Mouse (Mus musculus) liver, embryonic 11.5 days (tissue): ENCODE data around the gene Obsl1. TPM values are rescaled to one million over a fixed set of nuclear protein-coding genes. Genes with fewer than 3 reads are reported as not detected.
A peak's percentile ranks its signal among the peaks of the same experiment; 100 is the strongest.

Experiments
- ATAC-seq: fragments of 200-750 bp; cut with Nextera tagmentation; replicated peaks from 2 replicates; pipeline ENCODE4 v1.8.0; 2017; ENCODE audit warnings: moderate number of reproducible peaks, mild to moderate bottlenecking, moderate TSS enrichment, moderate library complexity; ENCODE audit not compliant: low FRiP score
- DNase-seq: peaks from one replicate; pipeline ENCODE4 v3.0.0-alpha.2; 2017; ENCODE audit warnings: low spot score
- H3K27ac ChIP-seq: fragments of 300-500 bp; sonication (generic); 2 replicates; pipeline ENCODE4 v1.5.1; 2014; ENCODE audit warnings: mild to moderate bottlenecking, low read depth, low read length, control low read depth
- H3K27me3 ChIP-seq: fragments of 300-500 bp; sonication (generic); replicated peaks from 2 replicates; pipeline ENCODE4 v1.6.1; 2014; ENCODE audit warnings: low read length, mixed read lengths; ENCODE audit not compliant: control insufficient read depth, insufficient read depth
- H3K36me3 ChIP-seq: fragments of 300-500 bp; sonication (generic); 2 replicates; pipeline ENCODE4 v1.6.1; 2014; ENCODE audit warnings: mild to moderate bottlenecking, low read length, moderate library complexity, mixed read lengths; ENCODE audit not compliant: control insufficient read depth, insufficient read depth
- H3K4me1 ChIP-seq: fragments of 300-500 bp; sonication (generic); replicated peaks from 2 replicates; pipeline ENCODE4 v1.6.1; 2014; ENCODE audit warnings: low read length, mixed read lengths; ENCODE audit not compliant: control insufficient read depth, insufficient read depth
- H3K4me2 ChIP-seq: fragments of 300-500 bp; sonication (generic); 2 replicates; pipeline ENCODE4 v1.6.1; 2014; ENCODE audit warnings: mild to moderate bottlenecking, control low read depth, moderate library complexity
- H3K4me3 ChIP-seq: fragments of 300-500 bp; sonication (generic); 2 replicates; pipeline ENCODE4 v1.5.1; 2014; ENCODE audit warnings: low read depth, low read length, control low read depth
- H3K9ac ChIP-seq: fragments of 300-500 bp; sonication (generic); 2 replicates; pipeline ENCODE4 v1.6.1; 2014; ENCODE audit warnings: low read depth, low read length, control low read depth
- H3K9me3 ChIP-seq: fragments of 300-500 bp; sonication (generic); 2 replicates; pipeline ENCODE4 v1.6.1; 2016; ENCODE audit warnings: low read length, inconsistent platforms, mixed read lengths; ENCODE audit not compliant: control insufficient read depth
- WGBS: fragments of 180-500 bp; shearing (Covaris S2); extraction: QIAGEN DNeasy Blood & Tissue Kit; methylation state at CpG from one replicate; pipeline ENCODE4 v1.1.7; 2014; 5-methylcytosine and 5-hydroxymethylcytosine counted together
- polyA plus RNA-seq: library from polyadenylated mRNA; unstranded; fragments of >200 nt; fragmentation: Nextera tagmentation; extraction: Ambion mirVana; gene quantifications from 2 replicates; pipeline ENCODE4 v1.2.1, GENCODE M21; 2014

Obsl1 gene
- polyA plus RNA-seq, 1 experiment from 2014 or later, result 45.6 TPM

- ATAC-seq, result peak; percentile 55; the same call in 1 of the 2 replicates
- WGBS, result 2% methylated on average over 58 of the region's 64 CpGs
- Histone ChIP-seq H3K36me3 (no peaks in the 10 kb centered on the region), H3K27ac (no peak within 1 kb of the TSS; the same call in 1 of the 2 replicates), H3K27me3 (peaks cover 26% of the 10 kb centered on the region), H3K9me3 (no peaks in the 10 kb centered on the region), H3K9ac (peak within 1 kb of the TSS; percentile 57), H3K4me1 (no peaks in the 10 kb centered on the region), H3K4me3 (peak within 1 kb of the TSS; percentile 58), H3K4me2 (peak within 1 kb of the TSS; percentile 72)
- peak; percentile 61 for DNase-seq
Measured at GRCm38 (mm10) chr1:75545965-75546956, 40.0 kb upstream of the Obsl1 start, which contains the start of gene Slc4a3. TSS of gene Slc4a3 (plus strand) at chr1:75546266.

GRCm38 (mm10) chr1:75544351-75544750 lies 38.1 kb upstream of the Obsl1 start:
- no peaks in the 10 kb centered on the region for H3K9me3 ChIP-seq
- no peak for DNase-seq
- H3K4me2 ChIP-seq, result no peak overlapping the region
- no peak overlapping the region for H3K9ac ChIP-seq
- H3K27ac ChIP-seq, result no peak overlapping the region
- no peak for ATAC-seq
- no peak overlapping the region for H3K4me3 ChIP-seq
- no peaks in the 10 kb centered on the region for H3K36me3 ChIP-seq
- 85% methylated on average over 6 of the region's 6 CpGs for WGBS
- H3K27me3 ChIP-seq, result peaks cover 23% of the 10 kb centered on the region
- no peaks in the 10 kb centered on the region for H3K4me1 ChIP-seq

GRCm38 (mm10) chr1:75541496-75541895 lies 35.2 kb upstream of the Obsl1 start:
- no peaks in the 10 kb centered on the region for H3K4me1 ChIP-seq
- 80% methylated on average over 7 of the region's 7 CpGs for WGBS

GRCm38 (mm10) chr1:75538597-75539190 lies 32.4 kb upstream of the Obsl1 start:
- H3K36me3 ChIP-seq, result peaks cover 14% of the 10 kb centered on the region; the same call in 1 of the 2 replicates
- ATAC-seq, result no peak
- no peak overlapping the region for H3K9ac ChIP-seq
- H3K4me1 ChIP-seq, result no peaks in the 10 kb centered on the region
- no peak for DNase-seq
- no peaks in the 10 kb centered on the region for H3K9me3 ChIP-seq
- no peak overlapping the region for H3K4me2 ChIP-seq
- no peaks in the 10 kb centered on the region for H3K27me3 ChIP-seq
- 75% methylated on average over 9 of the region's 9 CpGs for WGBS
- H3K4me3 ChIP-seq, result no peak overlapping the region
- H3K27ac ChIP-seq, result no peak overlapping the region

More at GRCm38 (mm10) chr1:75541496-75541895, 35.2 kb upstream of the Obsl1 start:
- peaks cover 14% of the 10 kb centered on the region for H3K27me3 ChIP-seq
- H3K9me3 ChIP-seq, result no peaks in the 10 kb centered on the region
- no peak overlapping the region for H3K4me2 ChIP-seq
- DNase-seq (no peak), ATAC-seq (no peak)
- H3K9ac ChIP-seq, result no peak overlapping the region
- peaks cover 4% of the 10 kb centered on the region; the same call in 1 of the 2 replicates for H3K36me3 ChIP-seq
- H3K27ac ChIP-seq, result no peak overlapping the region
- no peak overlapping the region for H3K4me3 ChIP-seq

- ATAC-seq, result no peak
- Histone ChIP-seq H3K4me1 (no peaks in the 10 kb centered on the region), H3K27me3 (no peaks in the 10 kb centered on the region), H3K9ac (no peak overlapping the region), H3K4me2 (no peak overlapping the region), H3K27ac (no peak overlapping the region), H3K9me3 (no peaks in the 10 kb centered on the region), H3K4me3 (no peak overlapping the region), H3K36me3 (peaks cover 14% of the 10 kb centered on the region; the same call in 1 of the 2 replicates)
- no peak for DNase-seq
- 69% methylated on average over 2 of the region's 2 CpGs for WGBS
Measured at GRCm38 (mm10) chr1:75537587-75537986, 31.3 kb upstream of the Obsl1 start.

GRCm38 (mm10) chr1:75533325-75534252 lies 27.3 kb upstream of the Obsl1 start:
- peaks cover 14% of the 10 kb centered on the region; the same call in 1 of the 2 replicates for H3K36me3 ChIP-seq
- ATAC-seq (no peak), DNase-seq (no peak)
- H3K27ac ChIP-seq, result no peak overlapping the region
- H3K4me2 ChIP-seq, result no peak overlapping the region
- H3K9me3 ChIP-seq, result no peaks in the 10 kb centered on the region
- H3K4me3 ChIP-seq, result no peak overlapping the region
- no peak overlapping the region for H3K9ac ChIP-seq
- no peaks in the 10 kb centered on the region for H3K27me3 ChIP-seq
- 86% methylated on average over 19 of the region's 19 CpGs for WGBS
- H3K4me1 ChIP-seq, result no peaks in the 10 kb centered on the region

GRCm38 (mm10) chr1:75532280-75533172 lies 26.3 kb upstream of the Obsl1 start:
- no peak for ATAC-seq
- H3K4me1 ChIP-seq, result no peaks in the 10 kb centered on the region
- 84% methylated on average over 19 of the region's 19 CpGs for WGBS

More at GRCm38 (mm10) chr1:75532280-75533172, 26.3 kb upstream of the Obsl1 start:
- Histone ChIP-seq H3K36me3 (peaks cover 17% of the 10 kb centered on the region; the same call in 1 of the 2 replicates), H3K9me3 (no peaks in the 10 kb centered on the region), H3K27me3 (no peaks in the 10 kb centered on the region), H3K4me3 (no peak overlapping the region), H3K9ac (no peak overlapping the region), H3K27ac (no peak overlapping the region), H3K4me2 (no peak overlapping the region)
- DNase-seq, result no peak
